Mouse (Mus musculus): ENCODE data around the gene Borcs6.

DNA sequence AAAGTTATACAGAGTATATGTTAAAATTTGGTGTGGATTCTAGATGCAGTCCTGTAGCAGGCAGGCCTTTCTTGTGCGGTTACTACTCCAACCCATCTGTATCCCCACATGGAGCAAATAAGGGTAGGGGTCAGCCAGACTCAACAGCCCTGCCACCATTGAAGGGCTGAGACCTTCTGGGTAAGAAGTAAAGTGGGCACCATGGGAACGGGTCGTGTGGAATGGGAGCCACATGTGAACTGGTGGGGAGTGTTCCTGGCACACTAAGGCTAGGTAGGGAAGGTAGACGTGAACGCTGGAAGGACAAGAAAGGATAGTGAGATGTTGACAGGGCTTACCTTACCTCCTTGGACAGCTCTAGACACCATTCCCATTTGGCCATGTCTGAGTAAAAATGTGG is 21.3 kb upstream of the Borcs6 start:
- no peak for TF ChIP-seq CTCF (IDR thresholded peaks at IDR 0.05; ENCODE audit: insufficient read depth, low read depth, low read length)
- TF ChIP-seq POLR2A (IDR thresholded peaks at IDR 0.05; ENCODE audit: insufficient read depth, low read depth, low read length): no peak

Measured in olfactory bulb, adult 2 months (tissue).